Mouse (Mus musculus): ENCODE measurements around the gene Plcg1.

Gene Plcg1

DNA sequence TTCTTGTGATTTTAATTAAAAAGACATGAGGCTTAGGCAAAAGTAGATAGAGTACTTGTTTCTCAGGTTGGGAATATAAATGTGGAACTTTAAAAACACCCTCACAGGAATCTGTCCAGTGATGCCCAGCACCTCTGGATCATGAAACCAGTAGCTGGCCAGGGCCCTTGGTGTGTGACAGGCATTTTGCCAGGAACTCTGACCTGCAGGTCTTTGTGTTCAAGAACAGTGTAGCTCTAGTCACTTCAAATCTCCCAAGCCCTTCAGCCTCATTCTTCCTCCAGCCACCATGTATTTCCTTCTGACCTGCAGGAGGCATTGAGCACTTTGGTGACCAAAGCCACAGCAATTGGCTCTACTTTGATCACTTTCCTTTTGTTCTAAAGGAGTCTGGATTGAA lies 39.3 kb downstream of the Plcg1 start:
- DNase-seq (ENCODE audit: low spot score in 2 of 2) = no peak

DNA sequence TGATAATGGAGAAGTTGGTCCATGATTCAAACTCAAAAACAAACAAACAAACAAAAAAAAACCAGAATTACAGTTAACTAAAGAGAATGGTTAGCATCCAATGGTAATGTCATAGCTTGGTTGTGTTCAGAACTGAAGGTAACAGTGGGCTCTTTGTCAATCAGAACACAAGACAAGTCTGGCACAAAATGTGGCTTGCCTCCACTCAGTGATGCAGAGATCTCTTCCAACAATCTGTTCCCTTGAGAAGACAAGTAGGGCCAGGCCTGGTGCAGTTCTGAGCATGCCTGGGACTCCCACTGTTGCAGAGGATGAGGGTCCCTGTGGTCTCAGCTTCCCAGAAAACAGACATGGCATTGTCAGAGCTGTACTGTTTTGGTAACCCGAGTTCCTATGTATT lies 39.8 kb downstream of the Plcg1 start:
- no peak for DNase-seq (ENCODE audit: low spot score in 2 of 2)

DNA sequence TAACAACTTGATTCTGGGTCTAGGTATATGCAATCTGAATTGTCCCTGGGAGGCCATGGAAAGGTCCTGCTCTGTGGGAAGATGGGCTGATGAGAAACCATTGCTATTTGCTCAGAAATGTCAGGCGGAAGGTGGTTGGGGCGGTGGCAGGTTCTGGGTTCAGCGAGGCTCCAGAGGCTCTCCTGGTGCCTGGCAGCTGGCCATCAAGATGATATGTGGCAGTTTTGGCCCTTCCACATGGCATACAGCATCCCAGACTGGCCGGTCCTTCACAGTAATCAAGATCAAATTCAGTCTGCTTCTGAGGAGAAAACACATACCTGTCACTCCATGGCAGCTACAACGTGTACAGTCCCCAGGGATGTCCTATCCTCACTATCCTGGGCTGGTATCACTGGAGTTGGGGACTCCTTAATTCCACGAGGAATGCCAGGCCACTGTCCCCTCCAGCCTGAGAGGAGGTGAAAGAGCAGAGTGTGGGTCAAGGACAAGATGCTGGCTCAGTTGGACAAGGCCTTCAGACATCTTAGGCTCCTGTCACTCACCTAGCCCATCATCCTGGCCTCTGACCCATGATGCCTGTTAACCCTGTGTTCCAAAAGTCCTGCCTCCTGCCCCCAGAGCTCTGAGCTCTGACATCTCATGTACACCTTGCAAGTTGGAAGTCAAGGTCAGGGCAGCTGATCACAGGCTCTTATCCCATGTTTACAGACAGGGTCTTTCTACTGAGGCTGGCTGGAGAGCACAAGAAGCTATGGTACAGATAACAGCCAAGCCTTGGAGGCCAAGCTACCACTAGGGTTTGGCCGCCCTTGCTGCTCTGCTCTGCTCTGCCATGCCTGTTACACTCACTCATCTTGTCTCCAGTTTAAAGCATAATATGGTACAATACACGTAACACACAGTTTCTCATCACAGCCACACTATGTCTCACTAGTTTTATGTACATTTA lies 40.5 kb downstream of the Plcg1 start:
- DNase-seq (ENCODE audit: low spot score in 2 of 2) = no peak

DNA sequence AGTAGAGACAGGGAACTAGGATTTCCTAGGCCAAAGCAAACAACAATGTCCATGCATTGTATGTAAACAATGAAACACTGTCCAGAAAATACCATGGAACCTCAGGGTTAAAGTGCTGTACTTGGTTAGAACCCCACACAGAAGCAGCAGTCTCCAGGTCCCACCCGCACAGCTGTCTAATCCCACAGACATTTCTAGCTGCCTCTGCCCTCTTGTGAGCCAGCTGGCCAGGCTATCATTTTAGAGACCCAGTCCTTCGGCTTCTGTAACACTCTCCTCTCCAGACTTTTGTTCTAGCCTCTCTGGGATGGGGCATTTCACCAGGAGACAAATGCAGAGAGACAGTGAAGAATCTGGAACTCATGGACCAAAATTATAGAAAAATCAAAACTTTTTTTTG lies 46.9 kb downstream of the Plcg1 start:
- no peak for DNase-seq (ENCODE audit: low spot score in 2 of 2)

DNA sequence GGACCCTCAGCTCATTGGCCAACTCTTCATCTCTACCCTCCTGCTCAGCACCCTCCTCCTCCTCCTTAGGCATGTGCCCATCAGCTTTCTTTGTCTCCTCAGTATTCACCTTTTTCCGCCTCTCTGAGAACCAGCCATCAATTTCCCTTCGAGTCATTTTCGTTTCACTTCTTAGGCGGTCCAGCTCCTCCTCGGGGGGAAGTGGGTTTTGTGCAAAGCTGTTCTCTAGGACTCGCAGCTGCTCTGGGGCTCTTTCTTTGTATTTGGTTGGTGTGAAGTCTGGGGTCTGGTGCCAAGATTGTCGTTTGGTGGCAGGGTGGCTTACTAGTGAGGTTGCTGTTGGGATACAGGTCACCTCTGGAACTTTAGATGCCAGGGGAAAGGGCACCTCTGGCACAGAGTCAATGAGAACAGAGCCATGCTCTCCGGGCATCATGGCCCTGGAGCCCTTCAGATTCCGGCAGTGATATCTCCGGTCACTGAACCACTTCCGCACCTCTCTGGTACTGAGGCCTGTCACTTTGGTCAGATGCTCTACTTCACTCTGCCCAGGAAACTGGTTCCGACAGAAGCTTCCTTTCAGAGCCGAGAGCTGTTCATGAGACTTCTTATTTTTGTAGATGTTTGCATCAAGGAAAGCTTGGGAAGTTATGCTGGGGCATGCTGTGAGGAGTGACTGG lies 49.2 kb downstream of the Plcg1 start:
- peak in 1 of 2 experiments; percentile 2 for DNase-seq (ENCODE audit: low spot score in 2 of 2)

DNA sequence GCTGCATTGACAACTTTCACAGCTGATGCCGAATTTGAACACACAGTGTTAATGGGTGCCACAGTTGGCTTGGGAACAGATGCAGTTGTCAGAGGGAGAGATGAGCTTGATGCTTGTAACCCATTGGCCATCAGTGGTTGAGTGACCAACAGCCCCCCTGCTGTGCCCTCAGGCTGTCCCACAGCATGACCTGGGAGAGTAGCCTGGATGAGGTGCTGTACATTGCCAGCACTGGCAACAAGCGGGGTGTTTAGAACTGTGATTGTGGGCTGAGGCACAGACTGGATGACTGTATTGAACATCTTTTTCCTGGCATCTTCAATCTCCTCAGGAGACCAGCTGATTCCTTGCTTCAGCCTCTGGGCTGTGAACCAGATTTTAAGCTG lies 49.7 kb downstream of the Plcg1 start:
- DNase-seq (ENCODE audit: low spot score in 2 of 2) = peak in 1 of 2 experiments; percentile 1

DNA sequence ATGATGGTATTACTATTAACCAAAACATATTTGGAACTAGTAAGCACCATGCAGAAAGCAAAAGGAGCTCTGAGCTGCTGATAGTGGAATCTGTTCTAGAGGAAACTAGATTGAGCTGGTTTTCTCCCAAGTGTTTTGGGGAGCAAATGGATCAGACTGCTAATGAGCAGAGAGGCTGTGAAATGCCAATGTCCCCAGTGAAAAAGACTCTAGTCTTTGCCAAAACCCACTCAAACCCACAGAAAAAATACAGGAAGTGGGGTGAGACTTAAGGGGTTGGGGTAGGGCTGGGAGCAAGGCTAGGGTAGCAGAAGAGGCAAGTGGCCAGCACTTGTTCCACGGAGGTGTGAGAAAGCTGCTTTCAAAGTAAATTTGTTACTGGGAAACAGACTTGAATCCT lies 55.2 kb downstream of the Plcg1 start:
- DNase-seq (ENCODE audit: low spot score in 2 of 2) = no peak

DNA sequence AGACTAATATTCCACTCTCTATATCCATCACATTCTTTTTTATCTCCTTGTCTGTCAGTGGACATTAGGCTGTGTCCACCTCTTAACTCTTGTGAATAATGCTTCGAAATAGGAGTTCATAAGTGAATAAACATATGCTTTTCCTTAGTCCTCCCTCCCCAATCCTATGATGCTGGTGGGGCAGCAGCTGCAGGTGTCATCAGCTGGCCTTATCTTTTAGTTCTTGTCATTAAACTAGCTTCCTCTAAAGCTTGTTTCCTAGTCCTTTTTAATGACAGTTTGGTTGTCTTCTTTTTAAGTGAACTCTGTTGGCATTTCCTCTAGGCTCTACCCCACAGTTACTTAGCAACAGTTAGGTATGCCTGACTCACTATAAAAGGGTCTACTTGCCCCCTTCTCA lies 57.9 kb downstream of the Plcg1 start:
- DNase-seq (ENCODE audit: low spot score in 2 of 2) = no peak

DNA sequence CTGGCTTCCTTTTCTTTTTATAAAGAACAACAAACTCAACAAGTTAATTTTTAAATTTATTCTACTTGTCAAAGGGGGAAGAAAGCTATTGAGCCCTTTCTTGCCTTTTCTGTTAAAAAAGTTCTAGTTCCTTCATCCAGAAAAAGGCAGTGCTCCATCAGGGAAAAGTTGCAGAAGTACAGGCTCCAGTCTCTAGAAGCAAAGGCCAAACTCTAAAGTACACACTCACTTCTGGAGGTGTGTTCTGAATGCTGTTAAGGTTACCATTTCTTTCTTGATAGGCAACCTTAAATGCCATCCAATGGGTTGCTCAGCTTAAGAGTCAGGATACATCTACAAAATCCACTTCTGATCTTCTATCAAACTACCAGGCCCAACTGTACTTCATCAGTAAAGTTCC lies 58.6 kb downstream of the Plcg1 start:
- no peak for DNase-seq (ENCODE audit: low spot score in 2 of 2)

DNA sequence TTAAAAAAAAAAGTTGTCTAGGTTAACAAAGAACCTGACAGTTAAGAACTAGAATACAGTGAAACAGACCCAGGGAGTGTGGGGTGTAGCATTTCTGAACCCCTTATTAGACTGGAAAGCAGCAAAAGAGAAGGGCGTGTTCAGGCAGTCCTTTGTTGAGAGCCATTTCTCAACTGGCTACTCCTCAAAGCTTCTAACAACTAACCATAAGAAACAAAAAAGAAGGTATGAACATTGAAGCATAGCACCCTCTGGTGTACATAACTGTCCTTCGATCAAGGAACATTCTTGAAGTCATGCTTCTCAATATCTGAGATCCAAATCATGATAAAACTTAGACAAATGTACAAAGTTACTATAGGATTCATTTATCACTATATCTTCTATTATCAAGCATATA lies 62.0 kb downstream of the Plcg1 start:
- no peak for DNase-seq (ENCODE audit: low spot score in 2 of 2)

DNA sequence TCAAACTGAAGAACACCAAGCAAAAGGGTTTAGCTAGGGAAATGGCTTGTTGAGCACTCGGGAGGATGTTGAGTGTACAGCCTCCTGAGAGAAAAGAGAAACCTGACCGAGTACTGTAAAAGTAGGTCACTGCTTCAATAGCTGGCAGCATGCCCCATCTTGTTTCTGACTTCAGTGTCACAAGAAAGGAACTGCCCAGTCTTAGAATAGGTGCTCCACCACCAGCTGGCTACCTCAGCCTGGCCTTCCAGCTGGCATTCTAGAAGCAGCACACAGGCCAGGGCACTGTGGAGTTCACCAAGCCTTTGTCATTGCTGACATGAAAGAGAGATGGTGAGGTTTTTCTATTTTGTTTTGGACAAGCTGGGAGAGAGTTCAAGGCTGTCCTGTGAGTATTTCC lies 65.9 kb downstream of the Plcg1 start:
- DNase-seq (ENCODE audit: low spot score in 2 of 2) = no peak

DNA sequence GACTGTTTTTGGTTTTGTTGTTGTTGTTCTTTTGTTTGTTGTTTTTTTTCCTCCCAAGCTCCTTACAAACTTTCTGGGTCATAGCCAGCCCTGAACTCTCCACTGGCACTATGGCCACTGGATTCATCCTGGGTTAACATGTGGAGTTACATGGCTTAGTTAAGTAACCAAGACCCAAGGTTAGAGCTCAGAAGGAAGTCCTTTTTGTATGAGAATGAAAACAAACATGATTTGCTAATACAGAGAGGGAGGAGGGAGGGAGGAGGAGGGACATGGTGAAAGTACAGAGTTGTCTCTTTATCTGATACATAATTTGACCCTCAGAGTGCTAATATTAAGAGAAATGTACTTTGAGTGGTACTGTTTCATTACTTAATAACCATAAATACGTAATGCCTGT lies 67.1 kb downstream of the Plcg1 start:
- DNase-seq (ENCODE audit: low spot score in 2 of 2) = no peak

DNA sequence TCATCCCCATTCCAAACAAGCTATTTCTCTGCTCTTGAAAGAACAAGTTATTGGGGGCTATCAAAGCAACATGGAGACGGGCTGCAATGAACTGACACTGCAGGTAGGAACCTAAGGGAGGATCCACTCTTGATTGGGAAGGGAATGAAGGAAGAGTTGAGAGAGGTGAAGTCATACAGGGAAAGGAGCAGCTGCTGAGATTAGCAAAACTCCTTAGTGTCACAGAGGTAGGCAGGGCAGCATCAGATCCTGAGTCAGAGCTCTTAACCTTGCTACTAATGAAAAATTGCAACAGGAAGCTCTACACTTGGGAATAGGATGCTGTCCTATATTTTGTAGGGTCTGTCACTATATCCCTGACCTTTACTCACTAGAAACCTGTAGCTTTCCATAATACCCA lies 69.9 kb downstream of the Plcg1 start:
- no peak for DNase-seq (ENCODE audit: low spot score in 2 of 2)

DNA sequence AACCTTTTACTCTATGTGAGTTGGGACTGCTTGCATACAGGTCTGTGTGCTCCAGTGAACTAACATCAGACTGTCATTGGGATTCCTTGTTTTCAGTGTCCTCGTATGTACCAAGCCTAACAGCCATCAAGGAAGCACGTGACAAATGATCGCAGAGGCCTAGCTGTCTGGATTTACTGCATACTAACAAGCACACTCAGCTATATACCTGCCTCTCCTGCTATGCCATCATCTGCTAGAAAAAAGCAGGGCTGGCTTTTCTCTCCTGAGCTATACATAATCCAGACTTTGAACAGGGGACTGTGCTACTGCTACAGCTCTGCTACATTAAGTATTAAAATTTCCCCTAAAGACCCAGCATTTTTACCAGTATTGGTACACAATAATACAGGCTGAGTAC lies 71.2 kb downstream of the Plcg1 start:
- no peak for DNase-seq (ENCODE audit: low spot score in 2 of 2)

DNA sequence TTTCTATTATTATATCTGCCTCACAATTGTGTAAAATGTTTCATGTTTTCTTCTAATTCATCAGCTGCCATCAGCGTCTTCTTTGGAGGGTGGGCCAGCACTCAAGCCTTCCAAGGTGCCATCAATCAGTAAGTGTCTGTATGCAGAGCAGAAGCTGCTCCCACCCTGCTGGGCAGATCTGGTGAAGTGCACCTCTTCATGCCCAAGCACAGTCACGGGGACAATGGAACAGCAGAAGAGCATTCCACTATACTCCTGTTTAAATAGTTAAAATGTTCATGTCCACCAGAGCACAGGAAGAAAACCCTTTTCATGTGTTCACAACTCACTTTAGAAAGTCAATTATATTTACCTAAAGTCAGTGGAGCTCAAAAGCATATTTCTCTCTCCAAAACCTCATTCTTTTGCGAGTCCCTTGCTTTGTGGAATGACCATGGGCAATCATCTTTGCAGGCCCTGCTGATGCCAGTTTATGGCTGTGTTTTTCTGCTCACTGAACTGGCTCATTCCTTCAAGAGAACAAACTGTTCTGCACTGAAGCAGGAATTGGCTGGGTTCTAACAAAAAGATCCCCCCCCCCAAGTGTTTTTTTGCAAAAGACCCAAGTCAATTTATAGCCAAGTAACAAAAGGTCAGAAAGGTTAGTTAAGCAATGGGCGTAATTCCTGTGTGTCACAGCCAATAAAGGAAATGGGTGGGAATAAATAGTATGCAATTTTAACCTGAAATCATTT lies 73.9 kb downstream of the Plcg1 start:
- DNase-seq (ENCODE audit: low spot score in 2 of 2) = no peak

DNA sequence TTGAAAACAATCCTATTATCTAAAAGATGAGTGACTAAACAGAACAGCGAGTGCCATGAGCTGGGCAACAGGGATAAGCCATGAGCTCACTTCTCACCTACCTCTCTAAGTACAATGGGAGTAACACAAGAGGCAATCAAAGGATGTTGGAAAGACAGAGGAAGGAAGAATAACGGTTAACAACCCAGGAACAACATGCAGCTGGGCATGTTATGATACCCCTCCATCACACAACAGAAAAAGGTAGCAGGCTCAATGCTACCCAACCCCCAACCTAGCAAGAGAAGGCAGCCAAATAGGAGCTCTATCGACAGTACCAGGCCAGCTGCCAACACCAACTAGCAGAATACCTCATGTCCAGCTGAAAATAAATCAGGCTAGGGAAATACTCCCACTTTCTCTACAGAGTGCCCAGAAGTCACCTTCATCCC lies 75.0 kb downstream of the Plcg1 start:
- DNase-seq (ENCODE audit: low spot score in 2 of 2) = no peak

DNA sequence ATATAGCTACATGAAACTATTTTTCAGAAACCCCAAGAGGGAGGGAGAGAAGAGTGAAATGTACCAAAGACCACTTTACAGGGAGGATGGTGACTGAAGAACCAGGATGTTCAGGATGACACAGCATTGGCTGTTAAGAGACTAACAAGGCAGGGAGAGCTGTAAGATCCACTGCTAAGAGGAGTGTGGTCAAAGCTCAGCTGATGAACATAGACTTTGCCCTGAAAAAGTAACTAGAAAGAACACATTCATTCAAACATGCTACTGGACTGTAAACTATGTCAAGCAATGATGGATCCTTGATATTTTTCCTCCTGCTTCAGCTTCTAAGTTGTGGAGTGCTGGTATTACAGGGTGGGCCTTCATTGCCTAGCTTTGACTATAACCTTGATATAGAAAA lies 79.3 kb downstream of the Plcg1 start:
- DNase-seq (ENCODE audit: low spot score in 2 of 2) = no peak

DNA sequence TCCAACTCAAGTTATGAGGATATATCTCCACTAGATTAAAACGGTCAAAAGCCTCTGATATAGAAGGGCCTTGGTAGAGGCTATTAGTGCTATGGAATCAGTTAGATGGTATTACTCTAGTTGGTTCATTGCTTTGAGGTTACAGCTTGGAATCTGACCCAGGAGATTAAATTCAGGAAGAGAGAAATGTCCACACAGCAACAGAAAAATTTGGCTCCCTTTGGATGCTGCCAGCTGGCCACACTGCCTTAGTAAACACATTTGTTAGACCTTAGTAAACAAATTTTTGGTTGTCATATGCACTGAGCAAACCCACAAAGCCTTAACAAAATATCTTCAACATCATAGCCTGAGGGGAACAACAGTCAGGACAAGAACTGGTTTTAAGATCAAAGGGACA lies 79.7 kb downstream of the Plcg1 start:
- DNase-seq (ENCODE audit: low spot score in 2 of 2) = no peak
